16 mouse cellular contexts compared by ENCODE assay signal in genomic region chr7:135816191-135816590, GRCm38 (mm10).
DNase-seq lines count a peak whose midpoint lies in the region; ATAC-seq lines count a peak whose summit lies in the region.
"Had no signal": no experiment of that assay in that cellular context is flagged by ENCODE, and none has a peak within 500 bp of the region (broad histone marks: within the 10 kb centered on the region; RNA-seq: fewer than 3 reads in every experiment).

No protein-coding gene starts in this region.

- no peak overlapping the region for H3K27ac ChIP-seq in kidney, embryonic 15.5 days
- no peak overlapping the region for H3K27ac ChIP-seq in intestine, embryonic 16.5 days (ENCODE audit: low read length)
- H3K27ac ChIP-seq: midbrain, embryonic 15.5 days had no signal

- H3K4me1 ChIP-seq in kidney, embryonic 15.5 days = peaks cover 8% of the 10 kb centered on the region
- H3K4me1 ChIP-seq in intestine, embryonic 16.5 days (ENCODE audit: control insufficient read depth, insufficient read depth, low read length) = no peaks in the 10 kb centered on the region

- ATAC-seq in kidney, embryonic 15.5 days (replicated peaks; ENCODE audit: low FRiP score) = peak; percentile 78
- ATAC-seq in intestine, embryonic 16.5 days = peak; percentile 64
- peak; percentile 90 for ATAC-seq in megakaryocyte progenitor cell, adult 5-6 weeks (replicated peaks; ENCODE audit: poor library complexity)
- ATAC-seq: inflammation-experienced regulatory T-cells, adult 6 months; midbrain, embryonic 15.5 days had no signal

- H3K4me2 ChIP-seq in kidney, embryonic 15.5 days = no peak overlapping the region
- no peak overlapping the region for H3K4me2 ChIP-seq in intestine, embryonic 16.5 days (ENCODE audit: low read depth, low read length)
- H3K4me2 ChIP-seq: midbrain, embryonic 15.5 days had no signal

- H3K36me3 ChIP-seq in kidney, embryonic 15.5 days = no peaks in the 10 kb centered on the region
- no peaks in the 10 kb centered on the region for H3K36me3 ChIP-seq in intestine, embryonic 16.5 days (ENCODE audit: control insufficient read depth, insufficient read depth, low read length)
- H3K36me3 ChIP-seq: forebrain, embryonic 10.5 days; midbrain, embryonic 15.5 days had no signal

- no peak for DNase-seq in kidney, adult 18-20 months
- DNase-seq in c-Kit-positive CD71-positive TER-119-negative erythroid progenitor cells, embryonic 14.5 days (ENCODE audit: low read depth) = peak; percentile 67
- DNase-seq in T-cell, adult 2 months (ENCODE audit: low spot score) = no peak
- no peak for DNase-seq in kidney, postnatal 25 days
- DNase-seq: cerebellum, adult 2 months; heart, postnatal 4 days; kidney, postnatal 36 days; lung, postnatal 10 days; right cerebral cortex, postnatal 14 days; thymus, postnatal 36 days had no signal

- H3K9me3 ChIP-seq in kidney, embryonic 15.5 days (replicated peaks) = no peaks in the 10 kb centered on the region
- no peaks in the 10 kb centered on the region for H3K9me3 ChIP-seq in intestine, embryonic 16.5 days (ENCODE audit: control insufficient read depth, low read length)
- H3K9me3 ChIP-seq: forebrain, embryonic 10.5 days; midbrain, embryonic 15.5 days had no signal

- H3K27me3 ChIP-seq in kidney, embryonic 15.5 days = no peaks in the 10 kb centered on the region
- no peaks in the 10 kb centered on the region for H3K27me3 ChIP-seq in intestine, embryonic 16.5 days (replicated peaks; ENCODE audit: control insufficient read depth, insufficient read depth, low read length)
- H3K27me3 ChIP-seq: midbrain, embryonic 15.5 days had no signal

- no peak overlapping the region for H3K9ac ChIP-seq in kidney, embryonic 15.5 days
- H3K9ac ChIP-seq in intestine, embryonic 16.5 days (ENCODE audit: low read depth, low read length) = no peak overlapping the region
- H3K9ac ChIP-seq: midbrain, embryonic 15.5 days had no signal

- H3K4me3 ChIP-seq in kidney, embryonic 15.5 days (replicated peaks) = no peak overlapping the region
- no peak overlapping the region for H3K4me3 ChIP-seq in intestine, embryonic 16.5 days (ENCODE audit: low read length)
- H3K4me3 ChIP-seq: forebrain, embryonic 10.5 days; midbrain, embryonic 15.5 days had no signal

- WGBS in kidney, embryonic 15.5 days = 97% methylated on average over 3 of the region's 3 CpGs
- WGBS in intestine, embryonic 16.5 days = 96% methylated on average over 3 of the region's 3 CpGs
